Mouse (Mus musculus) CD8-positive naive resting alpha-beta T cell, adult 2 months (primary cell): Measurements from ENCODE around the gene Nfkbil1.
A peak's percentile ranks its signal among the peaks of the same experiment; 100 is the strongest.
"Not testable (repeated sequence)": the region's sequence is repeated elsewhere in the genome, so short reads cannot be mapped to it uniquely, and the experiment has no call there.

ENCODE experiments used
- DNase-seq, 2 experiments: peaks; one replicate each; pipeline ENCODE4 v3.0.0; 2022; ENCODE audit warnings: low read depth in 2 of 2, low spot score in 2 of 2

Nfkbil1 gene

DNA sequence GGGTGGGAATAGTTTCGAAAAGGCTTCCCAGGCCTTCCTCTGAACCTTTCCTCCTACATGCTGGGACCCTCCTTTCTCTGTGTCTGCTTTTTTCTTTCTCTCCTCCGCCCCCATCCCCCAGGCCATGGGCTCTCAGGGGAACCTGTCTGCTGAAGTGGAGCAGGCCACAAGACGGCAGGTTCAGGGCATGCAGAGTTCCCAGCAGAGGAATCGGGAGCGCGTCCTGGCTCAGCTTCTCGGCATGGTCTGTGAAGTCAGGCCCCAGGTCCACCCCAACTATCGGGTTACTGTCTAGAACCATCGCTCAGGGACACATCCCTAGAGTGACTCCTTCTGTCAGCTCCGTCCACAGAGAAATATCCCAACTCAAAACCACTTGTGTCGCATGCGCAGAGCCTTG, 1.9 kb upstream of the Nfkbil1 start:
- no peak for DNase-seq

DNA sequence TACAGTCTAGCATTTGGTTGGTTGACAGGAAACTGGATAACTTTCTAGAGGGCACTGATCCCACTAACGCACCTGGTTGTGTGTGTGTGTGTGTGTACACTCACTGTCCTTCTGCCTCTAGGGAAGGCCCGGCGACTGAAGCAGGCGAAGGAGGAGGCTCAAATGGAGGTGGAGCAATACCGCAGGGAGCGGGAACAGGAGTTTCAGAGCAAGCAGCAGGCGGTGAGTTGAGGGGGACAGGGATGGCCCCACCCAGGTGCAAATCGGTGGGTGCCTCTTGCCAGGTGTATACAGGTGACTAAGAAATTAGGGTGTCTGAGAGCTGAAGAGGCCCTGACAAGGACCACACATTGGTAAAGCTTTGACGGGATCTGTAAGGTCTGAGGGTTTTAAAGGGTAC, 1.4 kb upstream of the Nfkbil1 start:
- DNase-seq, result no peak

GRCm38 (mm10) chr17:35236390-35236746, 776 bp upstream of the Nfkbil1 start:
- peak; percentile 98 to 100 for DNase-seq

- no peak for DNase-seq
Measured at GRCm38 (mm10) chr17:35234903-35235302, 689 bp downstream of the Nfkbil1 start.

- DNase-seq, result not testable (repeated sequence)
Measured at GRCm38 (mm10) chr17:35234090-35234489, 1.5 kb downstream of the Nfkbil1 start.

GRCm38 (mm10) chr17:35233114-35233980, 2.2 kb downstream of the Nfkbil1 start, which contains the start of gene Atp6v1g2:
Gene Atp6v1g2, plus strand, starts transcription at chr17:35233660.
- DNase-seq, result no peak

GRCm38 (mm10) chr17:35232659-35233058, 2.9 kb downstream of the Nfkbil1 start:
- peak in 1 of 2 experiments; percentile 50 for DNase-seq

DNA sequence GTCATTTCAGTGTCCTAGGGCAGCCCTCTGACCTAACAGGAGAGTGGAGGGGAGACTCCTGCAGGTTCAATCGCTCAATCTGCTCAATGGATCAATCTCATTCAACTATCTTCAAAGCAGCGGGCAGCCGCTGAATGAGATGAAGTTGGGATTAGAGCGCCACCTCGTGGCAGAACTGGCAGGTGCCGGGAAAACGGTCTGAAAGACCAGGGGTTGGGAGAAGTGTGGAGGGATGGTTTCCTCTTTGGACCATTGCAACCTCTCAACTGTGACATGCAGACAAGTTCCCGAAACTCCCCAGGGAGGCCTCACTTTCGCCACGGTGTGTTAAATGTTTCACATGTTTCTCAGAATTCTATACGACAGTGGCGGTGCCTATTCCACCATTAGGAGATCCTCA, 3.5 kb downstream of the Nfkbil1 start:
- DNase-seq, result peak; percentile 82 to 88

DNA sequence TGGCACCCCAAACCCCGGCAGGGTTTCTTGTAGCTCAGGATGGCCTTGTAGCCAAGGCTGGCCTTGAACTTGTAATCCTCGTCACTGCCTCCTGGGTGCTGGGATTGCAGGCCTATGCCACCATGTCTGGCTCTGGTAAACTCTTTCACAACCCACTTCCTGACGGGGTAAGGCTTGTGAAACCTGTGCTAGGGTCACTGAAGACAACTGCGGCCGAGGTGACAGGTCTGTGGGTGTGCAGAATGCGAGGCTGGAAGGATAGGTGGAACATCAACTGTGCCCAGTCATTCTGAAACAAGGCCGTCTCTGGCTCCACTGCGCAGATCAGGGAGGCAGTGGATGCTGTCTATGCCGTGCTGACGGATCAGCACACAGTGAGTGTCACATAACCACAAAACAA, 4.6 kb downstream of the Nfkbil1 start:
- DNase-seq, result no peak

GRCm38 (mm10) chr17:35226561-35227046, 9.0 kb downstream of the Nfkbil1 start:
- DNase-seq, result no peak

DNA sequence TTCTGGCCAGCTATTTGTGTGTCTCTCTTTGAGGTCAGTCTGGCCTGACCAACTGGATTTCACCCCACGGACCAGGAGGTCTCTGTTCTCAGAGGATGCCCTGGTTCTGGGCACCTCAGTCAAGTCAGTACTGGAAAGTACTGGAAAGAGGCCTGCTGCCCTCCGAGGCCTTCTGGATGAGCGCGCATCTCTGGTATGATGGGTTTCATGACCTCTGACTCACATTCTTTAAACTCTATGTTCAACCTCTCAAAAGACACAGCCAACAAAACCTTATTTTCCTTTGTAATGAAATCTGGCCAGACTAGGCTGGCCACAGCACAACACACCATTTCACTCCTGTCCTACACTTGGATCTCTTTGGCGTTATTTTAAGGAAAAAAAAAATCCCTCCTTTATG, 10.1 kb downstream of the Nfkbil1 start:
- DNase-seq, result no peak

DNA sequence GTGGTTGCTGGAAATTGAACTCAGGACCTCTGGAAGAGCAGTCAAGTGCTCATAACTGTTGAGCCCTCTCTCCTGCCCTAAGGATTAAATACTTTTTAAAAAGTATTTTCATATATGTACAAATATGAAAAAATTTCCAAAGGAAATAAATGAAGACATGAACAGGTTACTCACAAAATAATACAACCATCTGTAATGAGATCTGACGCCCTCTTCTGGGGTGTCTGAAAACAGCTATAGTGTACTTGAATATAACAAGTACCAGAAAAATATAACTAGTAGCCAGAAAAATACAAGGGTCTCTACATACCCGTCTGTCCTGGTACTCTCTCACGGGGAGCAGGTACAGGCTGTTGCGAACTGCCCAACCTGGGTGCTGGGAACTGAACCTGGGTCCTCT, 11.0 kb downstream of the Nfkbil1 start:
- no peak for DNase-seq

- DNase-seq, result no peak
Measured at GRCm38 (mm10) chr17:35222299-35222698, 13.3 kb downstream of the Nfkbil1 start.

- no peak for DNase-seq
Measured at GRCm38 (mm10) chr17:35220156-35220952, 15.2 kb downstream of the Nfkbil1 start, which contains the start of gene Gm16181. Gene Gm16181, plus strand, starts transcription at chr17:35220834.

GRCm38 (mm10) chr17:35219601-35220041, 16.0 kb downstream of the Nfkbil1 start:
- DNase-seq, result peak in 1 of 2 experiments; percentile 26

DNA sequence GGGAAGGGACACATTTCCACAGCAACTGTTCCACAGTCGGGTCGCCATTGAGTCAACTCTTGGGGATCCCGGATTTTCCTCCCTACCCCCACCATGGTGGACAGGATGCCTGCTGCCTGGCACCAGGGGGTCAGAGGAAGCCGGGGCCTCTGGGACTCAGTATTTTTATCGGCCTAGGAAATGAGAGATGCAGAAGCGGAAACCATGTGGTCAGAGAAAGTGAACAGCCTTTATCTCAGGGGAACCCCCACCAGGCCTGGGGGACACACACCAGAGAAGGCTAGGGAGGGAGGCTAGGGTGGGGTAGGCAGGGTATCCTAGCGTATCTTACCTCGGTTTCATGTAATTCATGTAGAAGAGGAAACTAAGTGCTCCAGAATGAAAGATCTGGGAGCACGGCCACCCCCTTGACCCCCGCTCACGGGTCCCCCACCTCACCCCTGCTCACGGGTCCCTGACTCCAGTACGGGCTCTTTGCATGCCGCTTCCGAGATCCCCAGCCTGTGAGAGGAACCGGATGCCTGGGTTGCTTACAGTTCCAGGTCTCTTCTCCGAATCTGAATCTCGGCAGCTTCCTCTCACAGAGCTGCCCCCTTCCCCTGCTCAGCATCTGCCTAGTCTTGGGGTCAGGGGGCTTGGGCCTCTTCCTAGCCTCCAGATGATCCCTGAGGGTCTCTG, 16.9 kb downstream of the Nfkbil1 start:
- peak in 1 of 2 experiments; percentile 39 for DNase-seq

DNA sequence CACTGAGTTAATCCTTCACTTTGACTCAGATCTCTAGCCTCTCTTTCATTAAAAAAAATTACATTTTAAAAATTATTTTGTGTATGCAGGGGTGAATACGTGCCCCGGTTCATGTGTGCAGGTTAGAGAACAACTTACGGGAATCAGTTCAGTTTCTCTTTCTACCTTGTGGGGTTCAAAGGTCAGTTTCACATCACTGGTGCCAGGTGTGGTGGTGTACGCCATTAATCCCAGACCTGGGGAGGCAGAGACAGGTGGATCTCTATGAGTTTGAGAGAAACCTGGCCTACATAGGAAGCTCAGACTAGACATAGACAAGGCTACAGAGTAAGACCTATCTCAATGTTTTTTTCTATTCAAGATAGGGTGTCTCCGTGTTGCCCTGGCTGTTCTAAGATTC, 22.5 kb downstream of the Nfkbil1 start:
- no peak for DNase-seq

- no peak for DNase-seq
Measured at GRCm38 (mm10) chr17:35210593-35210992, 25.0 kb downstream of the Nfkbil1 start.

GRCm38 (mm10) chr17:35209785-35210535, 25.6 kb downstream of the Nfkbil1 start:
- DNase-seq, result no peak

DNA sequence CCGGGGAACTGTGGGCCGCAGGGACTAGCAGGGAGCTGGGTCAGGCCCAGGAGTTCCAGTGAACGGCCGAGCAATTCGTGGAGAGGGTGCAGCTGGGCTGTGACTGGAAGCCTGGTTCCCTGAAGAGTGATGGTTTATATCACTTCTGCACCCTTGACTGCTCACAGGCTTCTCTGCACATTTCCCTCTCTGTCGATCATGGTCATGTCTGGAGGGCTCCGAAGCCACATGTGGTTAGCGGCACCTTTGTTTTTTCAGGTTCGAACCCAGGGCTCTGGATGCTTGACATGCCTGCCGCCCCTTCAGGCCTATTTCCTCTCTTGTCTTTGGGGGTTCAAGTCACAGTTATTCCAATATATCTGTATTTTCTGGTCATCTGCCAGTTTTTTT, 30.2 kb downstream of the Nfkbil1 start:
- DNase-seq, result no peak
